Mouse (Mus musculus) midbrain, postnatal 0 days (tissue): ENCODE results near the gene Il5. TPM values are rescaled to one million over a fixed set of nuclear protein-coding genes. Genes with fewer than 3 reads are reported as not detected.

Experiments
- ATAC-seq: fragments of 200-750 bp; cut with Nextera tagmentation; 2 replicates; pipeline ENCODE4 v1.8.0; 2017; ENCODE audit warnings: moderate number of reproducible peaks, mild to moderate bottlenecking, moderate TSS enrichment, moderate library complexity; ENCODE audit not compliant: low FRiP score
- DNase-seq: peaks from one replicate; pipeline ENCODE4 v3.0.0-alpha.2; 2015; ENCODE audit warnings: low spot score
- H3K27ac ChIP-seq: fragments of 300-500 bp; sonication (generic); 2 replicates; pipeline ENCODE4 v1.5.1; 2014; ENCODE audit warnings: low read depth, mild to moderate bottlenecking, low read length, mixed read lengths
- H3K27me3 ChIP-seq: fragments of 300-500 bp; sonication (generic); 2 replicates; pipeline ENCODE4 v1.6.1; 2014; ENCODE audit warnings: low read length, control low read depth, mixed read lengths; ENCODE audit not compliant: insufficient read depth
- H3K36me3 ChIP-seq: fragments of 300-500 bp; sonication (generic); 2 replicates; pipeline ENCODE4 v1.6.1; 2014; ENCODE audit warnings: low read length, control low read depth, mixed read lengths; ENCODE audit not compliant: insufficient read depth
- H3K4me1 ChIP-seq: fragments of 300-500 bp; sonication (generic); 2 replicates; pipeline ENCODE4 v1.6.1; 2014; ENCODE audit warnings: mild to moderate bottlenecking, control low read depth, antibody characterized with exemption, low read length, mixed read lengths; ENCODE audit not compliant: insufficient read depth
- H3K4me2 ChIP-seq: fragments of 300-500 bp; sonication (generic); 2 replicates; pipeline ENCODE4 v1.6.1; 2014; ENCODE audit warnings: low read depth, mild to moderate bottlenecking, low read length, mixed read lengths; ENCODE audit not compliant: poor library complexity, severe bottlenecking
- H3K4me3 ChIP-seq: fragments of 300-500 bp; sonication (generic); 2 replicates; pipeline ENCODE4 v1.5.1; 2014; ENCODE audit warnings: low read depth, mild to moderate bottlenecking, low read length, moderate library complexity
- H3K9ac ChIP-seq: fragments of 300-500 bp; sonication (generic); replicated peaks from 2 replicates; pipeline ENCODE4 v1.6.1; 2014; ENCODE audit warnings: mild to moderate bottlenecking, low read length, moderate library complexity, mixed read lengths; ENCODE audit not compliant: poor library complexity, severe bottlenecking
- H3K9me3 ChIP-seq: fragments of 300-500 bp; sonication (generic); 2 replicates; pipeline ENCODE4 v1.6.1; 2016; ENCODE audit warnings: low read length, control low read depth
- CTCF ChIP-seq: IDR thresholded peaks from 2 replicates; pipeline ENCODE4 v1.5.1; 2016; ENCODE audit warnings: antibody characterized with exemption, mild to moderate bottlenecking
- WGBS: fragments of 180-500 bp; shearing (Covaris S2); extraction: QIAGEN DNeasy Blood & Tissue Kit; methylation state at CpG from one replicate; pipeline ENCODE4 v1.1.7; 2014; 5-methylcytosine and 5-hydroxymethylcytosine counted together
- polyA plus RNA-seq: library from polyadenylated mRNA; unstranded; fragments of >200 nt; fragmentation: Nextera tagmentation; extraction: Ambion mirVana; gene quantifications from 2 replicates; pipeline ENCODE4 v1.2.1, GENCODE M21; 2015
- total RNA-seq: library from RNA; depleted of rRNA; stranded (reverse); fragments of >200 nt; gene quantifications from 2 replicates; pipeline ENCODE4 v1.2.3, GENCODE M21; 2014; rRNA removed

Gene Il5
- total RNA-seq (not detected in 2 replicates), polyA plus RNA-seq (0.15 and 0.30 TPM in 2 replicates)

DNA sequence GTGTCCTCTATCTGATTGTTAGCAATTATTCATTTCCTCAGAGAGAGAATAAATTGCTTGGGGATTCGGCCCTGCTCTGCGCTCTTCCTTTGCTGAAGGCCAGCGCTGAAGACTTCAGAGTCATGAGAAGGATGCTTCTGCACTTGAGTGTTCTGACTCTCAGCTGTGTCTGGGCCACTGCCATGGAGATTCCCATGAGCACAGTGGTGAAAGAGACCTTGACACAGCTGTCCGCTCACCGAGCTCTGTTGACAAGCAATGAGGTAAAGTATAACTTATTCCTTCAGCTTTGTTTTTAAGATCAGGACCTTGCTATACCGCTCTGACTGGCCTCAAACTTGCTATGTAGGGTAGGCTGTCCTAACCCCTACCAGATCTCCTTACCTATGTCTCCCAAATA is at the start of gene Il5:
Gene Il5 (plus strand): TSS at position 80 of the 400 bp plus-strand sequence.
- no peak within 1 kb of the TSS for H3K27ac ChIP-seq
- no peak for TF ChIP-seq CTCF

DNA sequence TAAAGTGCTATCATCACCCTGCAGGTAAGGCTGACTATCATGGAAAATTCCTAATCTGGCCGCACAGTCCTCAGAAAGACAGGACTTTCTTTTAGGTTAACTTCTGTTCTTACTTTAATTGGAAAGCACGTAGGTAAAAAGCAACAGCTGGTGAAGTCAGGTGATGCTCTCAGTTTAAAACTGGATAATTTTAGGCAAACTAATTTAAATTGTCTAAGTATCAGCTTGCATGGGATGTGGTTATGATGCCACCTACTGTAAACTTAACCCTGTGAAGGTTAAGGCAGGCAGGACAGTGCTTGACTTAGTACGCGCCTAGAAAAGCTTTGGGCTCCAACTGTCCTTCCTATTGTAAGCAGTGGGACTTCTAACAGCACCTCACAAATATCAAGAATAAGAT is 49.2 kb upstream of the Il5 start:
- ATAC-seq (no peak), DNase-seq (no peak)
- Histone ChIP-seq H3K9me3 (no peaks in the 10 kb centered on the region), H3K9ac (no peak overlapping the region), H3K4me1 (no peaks in the 10 kb centered on the region), H3K27ac (no peak overlapping the region), H3K4me2 (no peak overlapping the region), H3K4me3 (no peak overlapping the region), H3K36me3 (peaks cover 14% of the 10 kb centered on the region; the same call in 1 of the 2 replicates), H3K27me3 (no peaks in the 10 kb centered on the region)
- no peak for TF ChIP-seq CTCF
- 96% methylated on average over 4 of the region's 4 CpGs for WGBS

More for the DNA sequence above, at the start of gene Il5:
- ATAC-seq (no peak), DNase-seq (no peak)
- Histone ChIP-seq H3K4me1 (no peaks in the 10 kb centered on the region), H3K9ac (no peak within 1 kb of the TSS), H3K36me3 (no peaks in the 10 kb centered on the region), H3K4me3 (no peak within 1 kb of the TSS), H3K27me3 (no peaks in the 10 kb centered on the region), H3K9me3 (no peaks in the 10 kb centered on the region), H3K4me2 (no peak within 1 kb of the TSS)
- 90% methylated on average over 6 of the region's 6 CpGs for WGBS

DNA sequence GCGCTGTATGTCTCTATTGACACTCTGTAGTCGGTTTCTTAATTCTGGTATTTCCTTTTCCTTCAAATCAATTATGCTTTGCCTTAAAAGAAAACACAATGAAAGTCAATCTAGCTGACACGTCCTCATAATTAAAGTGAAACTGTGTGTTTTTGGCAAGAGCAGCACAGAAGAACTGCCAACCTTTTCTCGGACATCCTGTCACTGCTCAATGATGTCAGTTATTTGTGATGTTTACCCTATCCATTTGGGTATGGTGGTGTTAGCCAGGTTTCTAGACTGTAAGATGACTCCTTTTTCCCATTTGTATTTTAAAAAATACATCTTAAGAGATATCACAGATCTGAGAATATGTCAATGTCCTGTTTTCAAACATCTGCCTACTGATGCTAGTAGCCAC is 40.5 kb upstream of the Il5 start:
- no peak overlapping the region for H3K4me3 ChIP-seq
- 91% methylated on average over 4 of the region's 4 CpGs for WGBS
- no peak overlapping the region for H3K27ac ChIP-seq
- no peaks in the 10 kb centered on the region for H3K27me3 ChIP-seq
- H3K36me3 ChIP-seq = peaks cover 3% of the 10 kb centered on the region; the same call in 1 of the 2 replicates
- H3K4me2 ChIP-seq = no peak overlapping the region
- ATAC-seq (no peak), DNase-seq (no peak)
- no peaks in the 10 kb centered on the region for H3K4me1 ChIP-seq
- H3K9me3 ChIP-seq = no peaks in the 10 kb centered on the region
- no peak overlapping the region for H3K9ac ChIP-seq
- no peak for TF ChIP-seq CTCF

DNA sequence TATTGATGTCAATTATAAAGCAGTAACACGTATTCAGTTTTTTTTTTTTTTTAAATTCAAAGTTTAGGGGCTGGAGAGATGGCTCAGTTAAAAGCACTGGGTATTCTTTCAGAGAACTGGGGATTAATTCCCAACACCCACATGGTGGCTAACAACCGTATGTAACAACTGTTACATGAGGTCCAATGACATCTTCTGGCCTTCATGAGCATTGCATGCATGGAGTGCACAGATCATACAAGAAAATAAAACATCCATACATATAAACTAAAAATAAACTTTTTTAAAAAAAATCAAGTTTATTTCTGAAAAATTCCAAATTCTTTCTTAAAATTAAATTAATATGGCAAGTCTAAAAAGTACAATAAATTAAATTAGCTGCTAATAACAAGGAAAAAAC is 38.9 kb upstream of the Il5 start:
- Histone ChIP-seq H3K27ac (no peak overlapping the region), H3K4me3 (no peak overlapping the region), H3K4me2 (no peak overlapping the region), H3K9ac (no peak overlapping the region), H3K36me3 (peaks cover 3% of the 10 kb centered on the region; the same call in 1 of the 2 replicates), H3K9me3 (no peaks in the 10 kb centered on the region), H3K4me1 (no peaks in the 10 kb centered on the region), H3K27me3 (no peaks in the 10 kb centered on the region)
- WGBS = 91% methylated on average over 2 of the region's 2 CpGs
- ATAC-seq (no peak), DNase-seq (no peak)
- peak; percentile 16; the same call in 1 of the 2 replicates for TF ChIP-seq CTCF

DNA sequence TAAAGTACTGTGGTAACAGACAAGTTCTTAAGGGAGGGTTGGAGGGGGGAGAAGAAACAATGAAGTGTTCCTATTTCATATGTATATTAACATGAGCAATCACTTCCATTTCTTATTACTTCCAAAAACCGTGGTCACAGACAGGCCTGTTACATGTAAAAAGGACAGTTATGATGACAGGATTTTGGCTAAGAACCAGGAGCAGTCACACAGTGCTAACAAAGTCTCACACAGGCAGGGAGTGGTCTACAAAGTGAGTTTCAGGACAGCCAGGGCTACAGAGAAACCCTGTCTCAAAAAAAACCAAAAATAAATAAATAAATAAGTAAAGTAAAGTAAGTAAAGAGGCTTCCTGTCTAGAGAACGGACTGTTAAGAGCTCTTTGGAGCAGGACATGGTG is 38.4 kb upstream of the Il5 start:
- no peak for TF ChIP-seq CTCF

DNA sequence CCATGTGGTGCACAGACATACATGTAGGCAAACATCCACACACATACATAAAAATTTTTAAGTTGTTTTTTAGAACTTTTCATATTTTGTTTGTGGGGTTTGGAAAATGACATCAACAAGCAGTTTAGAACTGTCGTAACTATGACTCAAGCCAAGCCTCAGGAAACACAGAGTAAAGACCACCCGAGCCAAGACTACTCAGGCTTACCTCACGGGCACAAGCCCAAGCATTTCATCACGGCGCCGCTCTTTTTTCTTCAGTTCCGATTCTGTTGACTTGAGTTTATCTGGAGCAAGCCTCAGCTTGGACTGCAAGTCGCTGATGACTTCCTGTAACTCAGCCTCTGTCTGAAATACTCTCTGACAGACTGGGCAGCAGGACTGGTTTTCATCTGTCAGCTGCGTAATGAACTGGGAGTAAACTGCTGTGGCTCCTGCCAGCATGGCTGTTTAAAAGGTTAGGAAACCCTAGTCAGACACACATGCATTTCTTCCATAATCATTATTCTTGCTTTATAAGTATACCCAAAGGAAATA is 37.5 kb upstream of the Il5 start:
- H3K4me1 ChIP-seq = no peaks in the 10 kb centered on the region
- no peak overlapping the region for H3K9ac ChIP-seq
- H3K36me3 ChIP-seq = peaks cover 3% of the 10 kb centered on the region; the same call in 1 of the 2 replicates
- ATAC-seq (no peak), DNase-seq (no peak)
- H3K27ac ChIP-seq = no peak overlapping the region
- H3K4me2 ChIP-seq = no peak overlapping the region
- no peaks in the 10 kb centered on the region for H3K27me3 ChIP-seq
- WGBS = 96% methylated on average over 9 of the region's 9 CpGs
- no peak overlapping the region for H3K4me3 ChIP-seq
- H3K9me3 ChIP-seq = no peaks in the 10 kb centered on the region
- no peak for TF ChIP-seq CTCF

More for the DNA sequence above, 38.4 kb upstream of the Il5 start:
- Histone ChIP-seq H3K27me3 (no peaks in the 10 kb centered on the region), H3K4me2 (no peak overlapping the region), H3K4me3 (no peak overlapping the region), H3K9me3 (no peaks in the 10 kb centered on the region), H3K27ac (no peak overlapping the region), H3K9ac (no peak overlapping the region), H3K4me1 (no peaks in the 10 kb centered on the region), H3K36me3 (peaks cover 3% of the 10 kb centered on the region; the same call in 1 of the 2 replicates)
- DNase-seq (no peak), ATAC-seq (no peak)
- 89% methylated on average over 2 of the region's 2 CpGs for WGBS
